Mouse (Mus musculus) olfactory bulb, adult 2 months (tissue): ENCODE results near the gene Colgalt1.

Experiments
- CTCF ChIP-seq: fragments of 200-500 bp; IDR thresholded peaks from 2 replicates; pipeline ENCODE4 v1.5.1; 2012; ENCODE audit warnings: low read depth, mild to moderate bottlenecking, low read length, moderate library complexity; ENCODE audit not compliant: insufficient read depth
- POLR2A ChIP-seq: fragments of 200-500 bp; IDR thresholded peaks from 2 replicates; pipeline ENCODE4 v1.6.1; 2012; ENCODE audit warnings: mild to moderate bottlenecking, low read depth, low read length, moderate library complexity; ENCODE audit not compliant: insufficient read depth

DNA sequence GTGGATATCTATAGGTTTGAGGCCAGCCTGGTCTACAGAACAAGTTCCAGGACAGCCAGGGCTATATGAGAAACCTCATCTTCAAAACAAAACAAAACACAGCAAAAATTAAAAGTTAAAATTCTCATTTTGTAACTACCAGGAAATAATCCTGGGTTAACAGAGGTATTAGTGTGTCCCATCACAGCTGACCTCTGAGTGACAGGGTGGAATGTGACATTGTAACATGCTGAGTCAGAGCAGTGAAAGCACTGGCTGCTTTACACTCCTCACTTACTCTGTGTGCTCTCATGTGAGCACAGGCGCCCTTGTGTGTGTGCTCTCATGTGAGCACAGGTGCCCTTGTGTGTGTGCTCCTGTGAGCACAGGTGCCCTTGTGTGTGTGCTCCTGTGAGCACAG is 35.8 kb upstream of the Colgalt1 start:
- no peak for TF ChIP-seq CTCF
- TF ChIP-seq POLR2A: no peak
